8 mouse cellular contexts compared by ENCODE assay signal in the genomic region with DNA sequence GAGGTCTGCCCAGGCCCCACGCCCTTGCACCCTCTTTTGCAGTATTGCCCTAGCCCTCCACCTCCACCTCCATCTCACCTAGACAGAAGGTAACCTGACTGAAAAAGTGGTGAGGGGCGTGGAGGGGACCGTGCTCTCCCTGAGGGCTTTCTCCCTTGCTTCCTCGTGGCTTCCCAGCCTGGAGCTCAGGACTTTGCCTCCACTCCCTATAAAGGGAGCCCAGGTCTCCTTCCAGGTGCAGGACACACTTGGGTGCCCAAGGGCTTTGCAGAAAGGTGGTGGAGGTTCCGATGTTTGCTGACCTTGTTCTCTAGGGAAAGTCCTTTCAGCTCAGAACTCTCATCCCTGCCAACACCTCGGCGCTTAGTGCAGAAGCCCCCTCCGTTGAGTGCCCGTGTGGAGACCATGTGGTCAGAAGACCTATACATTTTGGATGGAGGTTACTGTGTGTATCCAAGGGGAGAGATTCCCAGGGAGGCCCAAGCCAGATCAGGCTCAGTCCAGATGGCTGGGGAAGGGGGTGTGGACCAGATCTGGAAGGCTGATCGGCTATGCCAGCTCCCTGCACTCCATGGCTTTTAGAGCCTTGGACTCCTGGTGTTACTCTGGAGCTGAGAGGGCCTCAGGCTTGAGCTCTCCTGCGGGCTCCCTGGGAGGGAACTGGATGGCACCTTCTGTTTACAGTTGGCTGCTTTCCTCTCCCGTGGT. TPM values are rescaled to one million over a fixed set of nuclear protein-coding genes. Genes with fewer than 3 reads are reported as not detected.
DNase-seq lines count a peak whose midpoint lies in the region; ATAC-seq lines count a peak whose summit lies in the region.

No protein-coding gene starts in this region.

- no peak for DNase-seq in heart, embryonic 10.5 days (ENCODE audit: low spot score)
- no peak for DNase-seq in heart, postnatal 10 days
- peak; percentile 68 to 70 for DNase-seq in cerebellum, adult 18-20 months
- DNase-seq in hindbrain, embryonic 11.5 days (ENCODE audit: low spot score) = no peak
- DNase-seq in liver, embryonic 13.5 days = no peak
- no peak for DNase-seq in ovary, postnatal 36 days (ENCODE audit: low spot score)
- DNase-seq in layer of hippocampus, adult 11-12 months (ENCODE audit: low spot score) = no peak
- no peak for DNase-seq in layer of hippocampus, postnatal 14 days (ENCODE audit: low spot score in 2 of 2)

- intact Hi-C loops in heart, postnatal 10 days (cut with DNase I) = no loop called here

- H3K36me3 ChIP-seq in heart, embryonic 10.5 days = 0 out of 2 replicates have a peak, but pooled peaks cover 3% of the 10 kb centered on the region
- H3K36me3 ChIP-seq in hindbrain, embryonic 11.5 days (ENCODE audit: control insufficient read depth, insufficient read depth, low read length) = no peaks in the 10 kb centered on the region
- H3K36me3 ChIP-seq in liver, embryonic 13.5 days = peaks cover 13% of the 10 kb centered on the region

- ATAC-seq in hindbrain, embryonic 11.5 days (ENCODE audit: low FRiP score) = no peak
- ATAC-seq in liver, embryonic 13.5 days (ENCODE audit: low read depth) = no peak

- H3K4me1 ChIP-seq in heart, embryonic 10.5 days = peaks cover 93% of the 10 kb centered on the region
- peaks cover 46% of the 10 kb centered on the region for H3K4me1 ChIP-seq in hindbrain, embryonic 11.5 days (replicated peaks; ENCODE audit: control insufficient read depth, insufficient read depth, low read length)
- H3K4me1 ChIP-seq in liver, embryonic 13.5 days (replicated peaks) = peaks cover 83% of the 10 kb centered on the region

- WGBS in heart, embryonic 10.5 days = 8% methylated on average over 12 of the region's 12 CpGs
- WGBS in hindbrain, embryonic 11.5 days = 8% methylated on average over 12 of the region's 12 CpGs
- WGBS in liver, embryonic 13.5 days (ENCODE audit: insufficient replicate concordance) = 24% methylated on average over 12 of the region's 12 CpGs

- H3K9ac ChIP-seq in hindbrain, embryonic 11.5 days (ENCODE audit: low read depth, low read length) = peak overlapping the region; percentile 82
- H3K9ac ChIP-seq in liver, embryonic 13.5 days = peak overlapping the region; percentile 61

- H3K27ac ChIP-seq in heart, embryonic 10.5 days = peak overlapping the region; percentile 92
- peak overlapping the region; percentile 39; the same call in 1 of the 2 replicates for H3K27ac ChIP-seq in hindbrain, embryonic 11.5 days (ENCODE audit: low read depth, low read length)
- H3K27ac ChIP-seq in liver, embryonic 13.5 days = no peak overlapping the region

- H3K4me2 ChIP-seq in hindbrain, embryonic 11.5 days (replicated peaks; ENCODE audit: low read depth, low read length) = peak overlapping the region; percentile 82
- peak overlapping the region; percentile 63 for H3K4me2 ChIP-seq in liver, embryonic 13.5 days

- H3K9me3 ChIP-seq in heart, embryonic 10.5 days = no peaks in the 10 kb centered on the region
- H3K9me3 ChIP-seq in hindbrain, embryonic 11.5 days (ENCODE audit: control insufficient read depth, low read length) = no peaks in the 10 kb centered on the region
- no peaks in the 10 kb centered on the region for H3K9me3 ChIP-seq in liver, embryonic 13.5 days (replicated peaks)

- H3K27me3 ChIP-seq in heart, embryonic 10.5 days (ENCODE audit: insufficient read depth, poor library complexity, severe bottlenecking) = no peaks in the 10 kb centered on the region
- H3K27me3 ChIP-seq in hindbrain, embryonic 11.5 days (ENCODE audit: control insufficient read depth, insufficient read depth, low read length) = no peaks in the 10 kb centered on the region
- peaks cover 59% of the 10 kb centered on the region for H3K27me3 ChIP-seq in liver, embryonic 13.5 days

- peak overlapping the region; percentile 77 for H3K4me3 ChIP-seq in heart, embryonic 10.5 days
- peak overlapping the region; percentile 53 for H3K4me3 ChIP-seq in hindbrain, embryonic 11.5 days (ENCODE audit: low read depth, low read length)
- peak overlapping the region; percentile 51 for H3K4me3 ChIP-seq in liver, embryonic 13.5 days (replicated peaks)

RNA-seq across cellular contexts. Expression of a gene that starts 0.7 kb away (rescaled TPM):
- 30.4 and 36.9 TPM in 2 replicates for polyA plus RNA-seq in heart, embryonic 10.5 days (2016; fragmentation: Nextera tagmentation; extraction: Ambion mirVana)
- total RNA-seq in heart, postnatal 10 days (2021) = 10 to 100 TPM; 31.9 to 33.0 TPM
- polyA plus RNA-seq in hindbrain, embryonic 11.5 days (2014; fragmentation: Nextera tagmentation; extraction: Ambion mirVana) = 48.3 and 51.2 TPM in 2 replicates
- 3.4 and 3.8 TPM in 2 replicates for polyA plus RNA-seq in liver, embryonic 13.5 days (2015; fragmentation: Nextera tagmentation; extraction: Ambion mirVana)
- 10 to 100 TPM; 20.2 to 20.3 TPM for total RNA-seq in layer of hippocampus, postnatal 14 days (2021)

RNA-seq across cellular contexts. Expression of a gene that starts 20.7 kb away (rescaled TPM):
- 39.3 and 47.7 TPM in 2 replicates for polyA plus RNA-seq in heart, embryonic 10.5 days (2016; fragmentation: Nextera tagmentation; extraction: Ambion mirVana)
- total RNA-seq in heart, postnatal 10 days (2021) = 1 to 10 TPM; 3.3 to 3.6 TPM
- polyA plus RNA-seq in hindbrain, embryonic 11.5 days (2014; fragmentation: Nextera tagmentation; extraction: Ambion mirVana) = 33.1 and 39.0 TPM in 2 replicates
- polyA plus RNA-seq in liver, embryonic 13.5 days (2015; fragmentation: Nextera tagmentation; extraction: Ambion mirVana) = 69.1 and 79.8 TPM in 2 replicates
- total RNA-seq in layer of hippocampus, postnatal 14 days (2021) = under 1 TPM; 0.81 to 0.97 TPM

RNA-seq across cellular contexts. Expression of a gene that starts 54.5 kb away (rescaled TPM):
- 1.0 and 1.1 TPM in 2 replicates for polyA plus RNA-seq in heart, embryonic 10.5 days (2016; fragmentation: Nextera tagmentation; extraction: Ambion mirVana)
- 1 to 10 TPM; 1.3 to 2.0 TPM for total RNA-seq in heart, postnatal 10 days (2021)
- 0.28 and 0.74 TPM in 2 replicates for polyA plus RNA-seq in hindbrain, embryonic 11.5 days (2014; fragmentation: Nextera tagmentation; extraction: Ambion mirVana)
- polyA plus RNA-seq in liver, embryonic 13.5 days (2015; fragmentation: Nextera tagmentation; extraction: Ambion mirVana) = not detected in 2 replicates
- 1 to 10 TPM; 2.2 TPM for total RNA-seq in layer of hippocampus, postnatal 14 days (2021)

Comparison
In these comparisons a context has a peak if more than half of its experiments do, and no peak if none do; other contexts are left out.
1. DNase-seq: peak in cerebellum, adult 18-20 months (2 of 2); none in heart, embryonic 10.5 days (single experiment), heart, postnatal 10 days (0 of 2), hindbrain, embryonic 11.5 days (single experiment), liver, embryonic 13.5 days (single experiment), ovary, postnatal 36 days (single experiment), layer of hippocampus, adult 11-12 months (single experiment) and layer of hippocampus, postnatal 14 days (0 of 2).
2. Peak in every context shown above with its lines, with median percentiles within 50 percentile points of each other: H3K4me3 ChIP-seq.